Mouse (Mus musculus) neutrophil, adult 59 days (primary cell): ENCODE measurements around the gene 4930550C14Rik. TPM values are rescaled to one million over a fixed set of nuclear protein-coding genes. Genes with fewer than 3 reads are reported as not detected.

Experiments
- total RNA-seq, 2 experiments: library from RNA; stranded (reverse); gene quantifications; 1 replicate in 1 of 2; 2 replicates in 1 of 2; pipeline ENCODE4 v1.2.4; 2023

4930550C14Rik gene
- total RNA-seq, result not detected

GRCm38 (mm10) chr9:53402291-53402711 lies at the start of gene 4930550C14Rik:
Gene 4930550C14Rik (plus strand): TSS chr9:53402325.

GRCm38 (mm10) chr9:53383951-53384866 lies 17.9 kb upstream of the 4930550C14Rik start, which contains the start of gene Kdelc2:
Gene Kdelc2 (plus strand): TSS chr9:53384025.

Other genes with a start within 250 kb of the 4930550C14Rik start
- 10 to 100 TPM in 1 of 2 experiments, 1 to 10 TPM in 1; 9.8 to 11.1 TPM for gene Ddx10, start 154.3 kb upstream of the 4930550C14Rik start, total RNA-seq
- gene Exph5, start 100.7 kb upstream of the 4930550C14Rik start, total RNA-seq, result not detected
- 1 to 10 TPM; 1.7 to 2.9 TPM for gene Kdelc2, start 18.3 kb upstream of the 4930550C14Rik start, total RNA-seq
- 10 to 100 TPM in 1 of 2 experiments, 1 to 10 TPM in 1; 7.2 to 10.2 TPM for gene Atm, start 134.4 kb downstream of the 4930550C14Rik start, total RNA-seq
- gene Npat, start 134.7 kb downstream of the 4930550C14Rik start, total RNA-seq, result 10 to 100 TPM in 1 of 2 experiments, 1 to 10 TPM in 1; 9.9 to 12.4 TPM
- gene Acat1, start 208.1 kb downstream of the 4930550C14Rik start, total RNA-seq, result 10 to 100 TPM; 15.5 to 17.7 TPM